Mouse (Mus musculus): Measurements from ENCODE around the gene Tex22. TPM values are rescaled to one million over a fixed set of nuclear protein-coding genes. Genes with fewer than 3 reads are reported as not detected.

The Tex22 gene
- polyA plus RNA-seq, 1 experiment from 2014 or later = not detected

DNA sequence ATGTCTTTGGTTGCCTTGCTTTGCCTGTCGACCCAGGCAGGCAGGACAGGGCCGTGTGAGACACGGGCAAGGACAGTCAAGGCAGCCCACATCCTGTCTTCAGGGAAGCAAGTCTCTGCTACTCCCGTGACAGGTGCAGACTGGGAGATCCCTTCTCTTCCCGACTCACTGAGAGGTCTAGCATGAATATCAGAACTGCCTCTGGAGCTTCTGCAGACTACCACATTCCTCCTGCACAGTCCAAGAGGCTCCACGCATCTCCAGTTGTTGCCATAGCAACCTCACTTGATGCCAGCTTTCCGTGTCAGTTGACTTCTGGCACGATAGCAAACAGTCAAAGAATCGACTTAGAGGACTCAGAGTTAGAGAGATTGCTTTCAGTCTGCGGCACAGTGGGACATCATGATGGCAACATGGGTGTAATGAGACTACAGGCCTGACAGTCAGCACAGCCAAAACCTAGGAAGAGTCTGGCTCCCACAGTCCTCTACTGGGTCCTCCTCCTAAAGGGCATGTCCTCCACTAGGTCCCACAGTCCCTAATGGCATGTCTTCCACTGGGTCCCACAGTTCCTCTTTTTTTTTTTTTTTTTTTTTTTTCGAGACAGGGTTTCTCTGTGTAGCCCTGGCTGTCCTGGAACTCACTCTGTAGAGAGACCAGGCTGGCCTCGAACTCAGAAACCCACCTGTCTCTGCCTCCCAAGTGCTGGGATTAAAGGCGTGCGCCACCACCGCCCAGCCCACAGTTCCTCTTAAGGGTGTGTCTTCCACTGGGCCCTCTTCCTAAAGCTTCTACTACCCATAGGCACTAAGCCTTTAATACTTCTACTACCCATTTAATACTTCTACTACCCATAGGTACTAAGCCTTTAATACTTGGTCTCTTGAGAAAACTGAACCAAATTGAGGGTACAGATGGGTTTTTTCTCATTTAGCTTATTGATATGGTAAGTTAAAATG lies 32.5 kb upstream of the Tex22 start:
- Histone ChIP-seq H3K4me3 (no peak overlapping the region), H3K9ac (peak overlapping the region; percentile 27; the same call in 1 of the 2 replicates), H3K4me2 (replicated peaks) (no peak overlapping the region), H3K27ac (peak overlapping the region; percentile 44), H3K9me3 (replicated peaks) (no peaks in the 10 kb centered on the region), H3K4me1 (peaks cover 11% of the 10 kb centered on the region), H3K27me3 (no peaks in the 10 kb centered on the region), H3K36me3 (peaks cover 19% of the 10 kb centered on the region; the same call in 1 of the 2 replicates)
- 65% methylated on average over 15 of the region's 15 CpGs for WGBS
- ATAC-seq (ENCODE audit: low FRiP score) = peak; percentile 73

DNA sequence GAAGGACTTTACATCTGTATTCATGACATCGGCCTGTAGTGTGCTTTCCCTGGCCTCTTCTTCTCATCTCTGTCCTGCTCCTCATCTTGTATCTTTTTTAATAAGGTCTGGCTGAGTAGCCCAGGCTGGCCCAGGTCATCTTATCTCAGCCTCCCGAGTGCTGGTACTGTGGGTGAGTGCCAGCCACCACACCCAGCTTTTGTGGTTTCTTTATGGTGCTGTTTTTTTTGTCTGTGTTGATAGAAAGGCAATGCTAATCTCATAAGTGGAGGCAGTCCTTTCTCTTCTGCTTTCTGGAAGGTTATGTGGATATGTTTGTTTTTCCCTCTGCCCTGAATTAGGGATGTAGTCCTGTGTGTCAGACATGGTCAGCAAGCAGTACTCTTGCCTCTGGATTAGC lies 31.8 kb upstream of the Tex22 start:
- Histone ChIP-seq H3K9ac (no peak overlapping the region), H3K4me2 (replicated peaks) (no peak overlapping the region), H3K9me3 (replicated peaks) (no peaks in the 10 kb centered on the region), H3K4me3 (no peak overlapping the region), H3K27me3 (no peaks in the 10 kb centered on the region), H3K27ac (no peak overlapping the region), H3K36me3 (peaks cover 24% of the 10 kb centered on the region), H3K4me1 (peaks cover 11% of the 10 kb centered on the region)
- no peak for ATAC-seq (ENCODE audit: low FRiP score)
- 95% methylated on average over 2 of the region's 2 CpGs for WGBS

DNA sequence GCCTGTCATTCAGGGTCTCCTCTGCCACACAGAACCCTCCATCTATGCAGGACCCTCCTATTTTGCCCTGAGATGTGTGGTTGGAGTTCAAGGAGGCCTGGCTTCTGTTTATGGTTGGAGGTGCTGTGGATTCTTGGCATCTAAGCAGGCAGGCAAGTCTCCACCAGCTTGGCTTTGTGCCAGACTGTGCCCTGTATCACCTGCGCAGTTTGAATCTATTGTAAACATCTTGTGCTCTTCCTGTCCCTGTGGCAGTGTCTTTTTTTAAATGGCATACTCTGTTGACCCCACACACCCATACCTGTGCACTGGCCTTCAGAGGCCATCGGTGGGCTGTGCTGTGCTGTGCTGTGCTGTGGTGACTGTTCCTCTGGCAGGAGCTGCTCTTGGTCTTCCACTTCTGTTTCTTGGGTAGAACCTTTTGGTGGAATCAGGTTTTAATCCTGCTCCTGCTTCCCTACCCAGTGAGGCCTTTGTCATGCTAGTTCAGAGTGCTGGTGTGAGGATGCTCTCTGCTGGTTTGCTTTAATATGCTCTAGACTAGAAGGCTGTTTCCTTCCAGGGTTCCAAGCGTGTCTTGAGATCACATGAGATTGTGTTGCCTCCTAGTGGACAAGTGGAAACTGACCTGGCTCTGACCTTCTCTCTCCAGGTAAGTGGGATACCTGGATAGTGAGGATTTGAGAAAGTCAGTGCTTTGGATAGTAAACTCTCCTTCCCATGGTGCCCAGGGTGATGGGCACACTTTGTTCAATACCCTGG lies 29.2 kb upstream of the Tex22 start:
- Histone ChIP-seq H3K4me1 (peaks cover 11% of the 10 kb centered on the region), H3K4me3 (no peak overlapping the region), H3K9ac (no peak overlapping the region), H3K36me3 (peaks cover 40% of the 10 kb centered on the region), H3K9me3 (replicated peaks) (no peaks in the 10 kb centered on the region), H3K27me3 (no peaks in the 10 kb centered on the region), H3K4me2 (replicated peaks) (no peak overlapping the region), H3K27ac (no peak overlapping the region)
- WGBS = 82% methylated on average over 3 of the region's 3 CpGs
- no peak for ATAC-seq (ENCODE audit: low FRiP score)

DNA sequence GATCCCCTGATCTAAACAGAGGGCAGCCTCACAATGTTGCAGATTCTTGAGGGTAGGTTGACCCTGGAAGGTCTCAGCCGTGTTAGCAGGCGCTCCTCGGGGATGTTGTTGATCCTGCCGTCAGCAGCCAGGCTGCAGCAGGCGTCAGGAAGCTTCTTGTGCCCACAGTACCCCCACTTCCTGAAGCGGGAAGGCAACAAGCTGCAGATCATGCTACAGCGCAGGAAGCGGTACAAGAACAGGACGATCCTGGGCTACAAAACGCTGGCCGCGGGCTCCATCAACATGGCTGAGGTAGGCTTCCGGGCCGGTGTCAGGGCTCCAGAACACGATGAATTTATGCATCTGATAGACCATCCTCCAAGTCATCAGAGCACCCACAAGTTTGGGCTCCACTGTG lies 27.4 kb upstream of the Tex22 start:
- no peak overlapping the region for H3K4me3 ChIP-seq
- no peaks in the 10 kb centered on the region for H3K27me3 ChIP-seq
- 92% methylated on average over 15 of the region's 15 CpGs for WGBS
- no peak overlapping the region for H3K9ac ChIP-seq
- no peaks in the 10 kb centered on the region for H3K9me3 ChIP-seq (replicated peaks)
- H3K4me2 ChIP-seq (replicated peaks) = no peak overlapping the region
- no peak overlapping the region for H3K27ac ChIP-seq
- peaks cover 7% of the 10 kb centered on the region; the same call in 1 of the 2 replicates for H3K4me1 ChIP-seq
- H3K36me3 ChIP-seq = peaks cover 58% of the 10 kb centered on the region
- ATAC-seq (ENCODE audit: low FRiP score) = no peak

DNA sequence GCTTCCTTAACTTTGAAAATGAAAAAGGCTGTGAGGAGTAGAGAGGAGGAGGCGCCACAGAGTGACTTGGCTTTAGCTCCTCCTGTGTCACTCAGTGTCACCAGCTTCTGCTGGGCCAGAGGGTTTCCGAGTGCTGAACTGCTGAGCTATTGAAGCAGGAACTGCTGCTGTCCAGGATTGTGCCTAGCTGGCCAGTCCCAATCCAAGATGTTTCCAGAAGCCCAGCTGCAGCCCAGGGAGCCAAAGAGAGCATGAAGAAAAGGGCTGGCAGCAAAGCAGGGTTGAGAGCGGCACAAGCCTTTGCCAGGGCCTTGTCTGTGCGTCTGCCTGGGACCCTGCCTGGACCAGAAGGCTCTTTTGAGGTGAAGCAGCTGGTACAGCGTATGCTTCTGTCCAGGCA lies 26.2 kb upstream of the Tex22 start:
- no peaks in the 10 kb centered on the region for H3K27me3 ChIP-seq
- H3K4me1 ChIP-seq = peaks cover 7% of the 10 kb centered on the region; the same call in 1 of the 2 replicates
- no peak overlapping the region for H3K27ac ChIP-seq
- no peak for ATAC-seq (ENCODE audit: low FRiP score)
- 95% methylated on average over 5 of the region's 5 CpGs for WGBS
- peaks cover 68% of the 10 kb centered on the region for H3K36me3 ChIP-seq
- no peaks in the 10 kb centered on the region for H3K9me3 ChIP-seq (replicated peaks)
- no peak overlapping the region for H3K9ac ChIP-seq
- H3K4me3 ChIP-seq = no peak overlapping the region
- H3K4me2 ChIP-seq (replicated peaks) = no peak overlapping the region

DNA sequence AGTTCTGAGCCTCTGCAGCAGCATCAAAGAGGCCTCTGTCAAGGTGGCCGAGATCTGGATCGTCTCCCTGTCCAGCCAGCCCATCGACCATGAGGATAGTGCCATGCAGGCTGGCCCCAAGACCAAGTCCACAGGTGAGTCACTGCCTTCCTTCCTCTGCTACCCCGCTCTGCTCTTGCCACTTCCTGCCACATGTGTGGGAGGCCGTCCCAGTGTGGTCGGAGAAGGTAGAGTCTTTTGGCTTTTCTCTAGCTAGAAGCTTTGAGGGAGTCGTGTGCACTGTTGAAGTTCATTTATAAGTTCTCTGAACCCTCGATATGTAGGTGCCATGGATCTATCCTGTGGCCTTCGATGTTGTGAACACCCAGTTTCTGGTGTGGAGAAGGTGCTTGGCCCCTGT lies 24.5 kb upstream of the Tex22 start:
- no peak overlapping the region for H3K4me2 ChIP-seq (replicated peaks)
- no peak for ATAC-seq (ENCODE audit: low FRiP score)
- no peak overlapping the region for H3K27ac ChIP-seq
- H3K4me3 ChIP-seq = no peak overlapping the region
- no peak overlapping the region for H3K9ac ChIP-seq
- WGBS = 85% methylated on average over 9 of the region's 9 CpGs
- no peaks in the 10 kb centered on the region for H3K9me3 ChIP-seq (replicated peaks)
- no peaks in the 10 kb centered on the region for H3K27me3 ChIP-seq
- peaks cover 76% of the 10 kb centered on the region for H3K36me3 ChIP-seq
- H3K4me1 ChIP-seq = peaks cover 7% of the 10 kb centered on the region; the same call in 1 of the 2 replicates

DNA sequence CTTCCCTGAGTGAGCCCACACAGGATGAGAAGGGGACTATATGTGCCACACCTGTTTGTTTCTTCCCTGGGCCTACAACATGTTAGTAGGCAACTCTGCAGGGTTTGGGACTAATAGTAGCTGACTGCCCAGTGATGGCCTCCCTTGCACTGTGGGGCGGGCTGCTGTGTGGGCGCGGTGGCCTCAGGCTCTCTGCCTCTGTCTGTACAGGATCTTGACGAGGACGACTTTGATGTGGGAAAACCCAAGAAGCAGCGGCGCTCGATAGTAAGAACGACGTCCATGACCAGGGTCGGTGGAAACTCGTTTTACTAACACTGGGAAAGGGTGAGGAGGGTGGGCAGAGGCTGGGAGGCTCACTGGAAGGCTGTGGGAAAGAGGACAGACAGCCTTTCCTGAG lies 23.6 kb upstream of the Tex22 start:
- no peak for ATAC-seq (ENCODE audit: low FRiP score)
- H3K4me1 ChIP-seq = peaks cover 7% of the 10 kb centered on the region; the same call in 1 of the 2 replicates
- H3K4me2 ChIP-seq (replicated peaks) = no peak overlapping the region
- no peak overlapping the region for H3K27ac ChIP-seq
- WGBS = 89% methylated on average over 12 of the region's 12 CpGs
- H3K9ac ChIP-seq = no peak overlapping the region
- peaks cover 80% of the 10 kb centered on the region for H3K36me3 ChIP-seq
- H3K4me3 ChIP-seq = no peak overlapping the region
- no peaks in the 10 kb centered on the region for H3K27me3 ChIP-seq
- no peaks in the 10 kb centered on the region for H3K9me3 ChIP-seq (replicated peaks)

DNA sequence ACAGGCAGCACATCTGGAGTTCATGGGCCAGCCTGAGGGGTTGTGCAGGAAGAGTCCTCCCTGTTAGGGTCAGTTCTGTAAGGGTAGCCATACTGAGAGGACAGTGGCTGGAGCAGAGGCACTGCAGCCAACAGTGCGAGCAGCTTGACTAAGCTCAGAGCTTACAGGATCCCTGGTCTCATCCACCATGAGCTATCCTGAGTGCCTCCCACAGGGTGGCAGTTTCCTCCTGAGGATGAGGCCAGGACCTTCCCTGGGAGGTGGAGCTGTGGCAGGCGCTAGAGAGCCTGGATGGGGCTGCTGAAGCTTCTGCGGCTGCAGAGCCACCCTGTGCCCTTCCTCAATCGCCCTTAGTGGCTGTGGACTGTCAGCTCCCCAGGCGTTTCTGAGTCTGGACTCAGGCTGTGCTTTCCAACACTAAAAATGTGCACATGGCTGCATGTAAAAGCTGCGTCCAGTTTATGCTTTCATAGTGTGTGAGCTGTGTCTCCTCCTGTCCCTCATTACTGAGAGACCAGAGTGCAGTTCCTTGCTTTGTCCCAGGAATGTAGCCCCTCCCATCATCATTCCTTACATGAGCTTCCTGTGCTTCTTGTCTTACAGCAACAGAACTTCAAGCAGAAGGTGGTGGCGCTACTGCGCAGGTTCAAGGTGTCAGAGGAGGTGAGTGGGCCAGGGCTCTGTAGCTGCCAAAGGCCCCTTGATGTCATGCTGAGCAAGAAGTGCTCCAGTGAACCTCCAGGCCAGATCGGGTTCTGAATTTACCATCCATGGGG lies 22.5 kb upstream of the Tex22 start:
- 0 out of 2 replicates have a peak overlapping the region, but pooled peaks have one; percentile 18 for H3K9ac ChIP-seq
- H3K36me3 ChIP-seq = peaks cover 83% of the 10 kb centered on the region
- WGBS = 59% methylated on average over 9 of the region's 9 CpGs
- no peak for ATAC-seq (ENCODE audit: low FRiP score)
- H3K27ac ChIP-seq = 0 out of 2 replicates have a peak overlapping the region, but pooled peaks have one; percentile 17
- peaks cover 7% of the 10 kb centered on the region; the same call in 1 of the 2 replicates for H3K4me1 ChIP-seq
- no peaks in the 10 kb centered on the region for H3K27me3 ChIP-seq
- no peak overlapping the region for H3K4me3 ChIP-seq
- H3K9me3 ChIP-seq (replicated peaks) = no peaks in the 10 kb centered on the region
- no peak overlapping the region for H3K4me2 ChIP-seq (replicated peaks)

- no peak for ATAC-seq (ENCODE audit: low FRiP score)
- peaks cover 7% of the 10 kb centered on the region; the same call in 1 of the 2 replicates for H3K4me1 ChIP-seq
- no peaks in the 10 kb centered on the region for H3K27me3 ChIP-seq
- H3K9ac ChIP-seq = no peak overlapping the region
- H3K27ac ChIP-seq = no peak overlapping the region
- H3K4me2 ChIP-seq (replicated peaks) = no peak overlapping the region
- WGBS = 88% methylated on average over 8 of the region's 8 CpGs
- H3K36me3 ChIP-seq = peaks cover 96% of the 10 kb centered on the region
- H3K9me3 ChIP-seq (replicated peaks) = no peaks in the 10 kb centered on the region
- no peak overlapping the region for H3K4me3 ChIP-seq
Observed at GRCm38 (mm10) chr12:113056089-113056488, 18.2 kb upstream of the Tex22 start.

GRCm38 (mm10) chr12:113060178-113060577 lies 14.1 kb upstream of the Tex22 start:
- peaks cover 99% of the 10 kb centered on the region for H3K36me3 ChIP-seq
- H3K4me2 ChIP-seq (replicated peaks) = no peak overlapping the region
- no peak overlapping the region for H3K27ac ChIP-seq
- WGBS = 90% methylated on average over 5 of the region's 5 CpGs
- no peak overlapping the region for H3K9ac ChIP-seq
- H3K27me3 ChIP-seq = no peaks in the 10 kb centered on the region
- H3K4me3 ChIP-seq = no peak overlapping the region
- ATAC-seq (ENCODE audit: low FRiP score) = no peak
- no peaks in the 10 kb centered on the region for H3K4me1 ChIP-seq
- no peaks in the 10 kb centered on the region for H3K9me3 ChIP-seq (replicated peaks)

DNA sequence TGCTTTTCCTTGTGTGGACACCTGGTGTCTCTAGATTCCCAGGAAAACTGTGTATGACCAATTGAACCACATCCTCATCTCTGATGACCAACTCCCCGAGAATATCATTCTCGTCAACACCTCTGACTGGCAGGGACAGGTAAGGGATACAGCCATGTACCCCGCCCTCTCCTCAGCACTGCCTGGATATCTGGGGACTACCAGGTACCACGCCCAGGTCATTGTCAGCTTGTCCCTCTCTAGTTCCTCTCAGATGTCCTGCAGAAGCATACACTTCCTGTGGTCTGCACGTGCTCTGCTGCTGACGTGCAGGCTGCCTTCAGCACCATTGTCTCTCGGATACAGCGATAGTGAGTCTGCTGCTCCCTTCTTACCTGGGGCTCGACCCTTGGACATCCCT lies 12.7 kb upstream of the Tex22 start:
- Histone ChIP-seq H3K36me3 (peaks cover 97% of the 10 kb centered on the region), H3K9ac (no peak overlapping the region), H3K4me1 (no peaks in the 10 kb centered on the region), H3K27me3 (no peaks in the 10 kb centered on the region), H3K4me2 (replicated peaks) (no peak overlapping the region), H3K27ac (no peak overlapping the region), H3K9me3 (replicated peaks) (no peaks in the 10 kb centered on the region), H3K4me3 (no peak overlapping the region)
- no peak for ATAC-seq (ENCODE audit: low FRiP score)
- 91% methylated on average over 9 of the region's 9 CpGs for WGBS

DNA sequence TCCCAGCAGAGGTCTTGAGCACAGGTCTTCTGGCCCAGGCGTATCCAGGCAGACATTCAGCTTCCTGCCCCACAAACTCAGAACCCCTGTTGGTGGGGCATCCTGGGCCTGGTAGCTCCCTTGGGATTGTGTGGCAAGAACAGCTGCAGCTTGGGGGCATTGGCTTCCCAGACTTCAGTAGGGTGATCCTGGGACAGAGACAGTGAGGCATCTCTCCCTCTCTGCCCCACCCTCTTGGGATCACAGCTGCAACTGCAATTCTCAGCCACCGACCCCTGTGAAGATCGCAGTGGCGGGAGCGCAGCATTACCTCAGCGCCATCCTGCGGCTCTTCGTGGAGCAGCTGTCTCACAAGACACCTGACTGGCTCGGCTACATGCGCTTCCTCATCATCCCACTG lies 12.1 kb upstream of the Tex22 start:
- 86% methylated on average over 10 of the region's 10 CpGs for WGBS
- Histone ChIP-seq H3K36me3 (peaks cover 95% of the 10 kb centered on the region), H3K4me2 (replicated peaks) (no peak overlapping the region), H3K9me3 (replicated peaks) (no peaks in the 10 kb centered on the region), H3K27ac (no peak overlapping the region), H3K4me1 (no peaks in the 10 kb centered on the region), H3K9ac (no peak overlapping the region), H3K27me3 (no peaks in the 10 kb centered on the region), H3K4me3 (no peak overlapping the region)
- no peak for ATAC-seq (ENCODE audit: low FRiP score)
